Mouse (Mus musculus) splenic B cell, adult 2 months (primary cell): ENCODE data around the gene Fcrla.
A peak's percentile ranks its signal among the peaks of the same experiment; 100 is the strongest.
"Not testable (repeated sequence)": the region's sequence is repeated elsewhere in the genome, so short reads cannot be mapped to it uniquely, and the experiment has no call there.

ENCODE experiments used
- DNase-seq: peaks from one replicate; pipeline ENCODE4 v3.0.0-alpha.2; 2011; ENCODE audit warnings: low read depth, low spot score
- H3K27me3 ChIP-seq: 2 replicates; pipeline ENCODE4 v1.6.1; 2012; ENCODE audit warnings: mild to moderate bottlenecking, low read length, moderate library complexity, mixed read lengths; ENCODE audit not compliant: control insufficient read depth, poor library complexity, insufficient read depth, severe bottlenecking
- H3K36me3 ChIP-seq: 2 replicates; pipeline ENCODE4 v1.6.1; 2012; ENCODE audit warnings: mild to moderate bottlenecking, low read length, moderate library complexity, mixed read lengths; ENCODE audit not compliant: control insufficient read depth, poor library complexity, insufficient read depth, severe bottlenecking

Fcrla gene

GRCm38 (mm10) chr1:170950772-170951171 lies 23.4 kb upstream of the Fcrla start:
- H3K36me3 ChIP-seq, result no peaks in the 10 kb centered on the region
- no peaks in the 10 kb centered on the region for H3K27me3 ChIP-seq
- no peak for DNase-seq

GRCm38 (mm10) chr1:170944908-170945307 lies 17.5 kb upstream of the Fcrla start:
- H3K36me3 ChIP-seq, DNase-seq, H3K27me3 ChIP-seq: not testable (repeated sequence)

- H3K27me3 ChIP-seq, H3K36me3 ChIP-seq, DNase-seq: not testable (repeated sequence)
Observed at GRCm38 (mm10) chr1:170944151-170944550, 16.8 kb upstream of the Fcrla start.

GRCm38 (mm10) chr1:170939255-170939654 lies 11.9 kb upstream of the Fcrla start:
- no peaks in the 10 kb centered on the region for H3K27me3 ChIP-seq
- DNase-seq, result peak; percentile 89
- H3K36me3 ChIP-seq, result no peaks in the 10 kb centered on the region

GRCm38 (mm10) chr1:170934383-170934782 lies 7.0 kb upstream of the Fcrla start:
- no peaks in the 10 kb centered on the region for H3K36me3 ChIP-seq

GRCm38 (mm10) chr1:170933940-170934339 lies 6.6 kb upstream of the Fcrla start:
- Histone ChIP-seq H3K36me3 (no peaks in the 10 kb centered on the region), H3K27me3 (no peaks in the 10 kb centered on the region)
- no peak for DNase-seq

More at GRCm38 (mm10) chr1:170934383-170934782, 7.0 kb upstream of the Fcrla start:
- no peaks in the 10 kb centered on the region for H3K27me3 ChIP-seq
- peak; percentile 88 for DNase-seq

- DNase-seq, result no peak
- H3K36me3 ChIP-seq, result no peaks in the 10 kb centered on the region
- H3K27me3 ChIP-seq, result no peaks in the 10 kb centered on the region
Observed at GRCm38 (mm10) chr1:170933386-170933920, 6.1 kb upstream of the Fcrla start.

- DNase-seq, result peak; percentile 44
- Histone ChIP-seq H3K27me3 (no peaks in the 10 kb centered on the region), H3K36me3 (no peaks in the 10 kb centered on the region)
Observed at GRCm38 (mm10) chr1:170932043-170932442, 4.7 kb upstream of the Fcrla start.

GRCm38 (mm10) chr1:170929245-170929644 lies 1.9 kb upstream of the Fcrla start:
- Histone ChIP-seq H3K36me3 (no peaks in the 10 kb centered on the region), H3K27me3 (no peaks in the 10 kb centered on the region)
- no peak for DNase-seq

- H3K27me3 ChIP-seq, result no peaks in the 10 kb centered on the region
- no peaks in the 10 kb centered on the region for H3K36me3 ChIP-seq
- peak; percentile 90 for DNase-seq
Observed at GRCm38 (mm10) chr1:170928467-170928866, 1.1 kb upstream of the Fcrla start.

- H3K27me3 ChIP-seq, result no peaks in the 10 kb centered on the region
- H3K36me3 ChIP-seq, result peaks cover 3% of the 10 kb centered on the region
- DNase-seq, result peak; percentile 50
Observed at GRCm38 (mm10) chr1:170926941-170927340, 442 bp downstream of the Fcrla start.

- Histone ChIP-seq H3K36me3 (peaks cover 22% of the 10 kb centered on the region), H3K27me3 (no peaks in the 10 kb centered on the region)
- peak; percentile 84 for DNase-seq
Observed at GRCm38 (mm10) chr1:170924485-170924884, 2.9 kb downstream of the Fcrla start.

- H3K36me3 ChIP-seq, result peaks cover 38% of the 10 kb centered on the region
- DNase-seq, result no peak
Observed at GRCm38 (mm10) chr1:170919308-170919707, 8.1 kb downstream of the Fcrla start.

GRCm38 (mm10) chr1:170915657-170916056 lies 11.7 kb downstream of the Fcrla start:
- no peaks in the 10 kb centered on the region for H3K27me3 ChIP-seq
- no peak for DNase-seq

More at GRCm38 (mm10) chr1:170919308-170919707, 8.1 kb downstream of the Fcrla start:
- H3K27me3 ChIP-seq, result no peaks in the 10 kb centered on the region

GRCm38 (mm10) chr1:170912891-170913615 lies 14.3 kb downstream of the Fcrla start, which contains the start of gene Fcrlb:
Gene Fcrlb, minus strand, starts transcription at chr1:170912941.
- H3K27me3 ChIP-seq, result no peaks in the 10 kb centered on the region
- H3K36me3 ChIP-seq, result peaks cover 5% of the 10 kb centered on the region; the same call in 1 of the 2 replicates
- no peak for DNase-seq

More at GRCm38 (mm10) chr1:170915657-170916056, 11.7 kb downstream of the Fcrla start:
- H3K36me3 ChIP-seq, result peaks cover 24% of the 10 kb centered on the region; the same call in 1 of the 2 replicates
